Mouse (Mus musculus): ENCODE measurements around the gene Gm7102. TPM values are rescaled to one million over a fixed set of nuclear protein-coding genes. Genes with fewer than 3 reads are reported as not detected.

The Gm7102 gene
- total and polyA plus RNA-seq, 2 experiments from 2014 or later, result 0.14 to 1.2 TPM

DNA sequence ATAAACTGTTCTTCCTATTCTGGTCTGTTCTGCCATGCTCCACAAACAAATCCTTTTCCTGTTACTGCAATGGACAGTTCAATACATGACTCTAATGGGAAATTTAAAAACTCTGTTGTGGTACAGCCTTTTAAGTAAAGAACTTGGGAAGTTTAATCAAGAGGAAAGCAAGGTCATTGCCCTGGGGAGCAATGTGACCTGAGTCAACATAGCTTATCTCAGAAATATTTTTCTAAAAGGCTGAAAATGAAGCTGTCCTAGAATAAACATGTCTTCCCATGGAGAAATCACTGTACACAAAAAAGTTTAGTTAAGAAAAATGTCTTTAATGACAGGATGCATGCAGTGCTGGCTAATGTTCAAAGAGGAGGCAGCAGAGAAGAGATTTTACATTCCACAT lies 37.5 kb downstream of the Gm7102 start:
- no peaks in the 10 kb centered on the region for H3K9me3 ChIP-seq (ENCODE audit: low read length)
- no peak overlapping the region for H3K9ac ChIP-seq (replicated peaks; ENCODE audit: low read length, poor library complexity, severe bottlenecking)
- no peak overlapping the region for H3K27ac ChIP-seq (ENCODE audit: low read depth, low read length)
- no peaks in the 10 kb centered on the region for H3K4me1 ChIP-seq (ENCODE audit: insufficient read depth, low read length)
- no peaks in the 10 kb centered on the region for H3K27me3 ChIP-seq (ENCODE audit: insufficient read depth, low read length)
- DNase-seq (ENCODE audit: low spot score), result no peak
- ATAC-seq (ENCODE audit: low FRiP score), result no peak
- no peak overlapping the region for H3K4me3 ChIP-seq (ENCODE audit: low read depth, low read length)
- TF ChIP-seq CTCF (IDR thresholded peaks at IDR 0.05), result no peak
- H3K36me3 ChIP-seq (ENCODE audit: insufficient read depth, low read length), result no peaks in the 10 kb centered on the region
- H3K4me2 ChIP-seq (ENCODE audit: low read depth, low read length, poor library complexity, severe bottlenecking), result no peak overlapping the region

GRCm38 (mm10) chr19:61131096-61131495 lies 45.0 kb downstream of the Gm7102 start:
- 92% methylated on average over 10 of the region's 10 CpGs for WGBS

More at GRCm38 (mm10) chr19:61131096-61131495, 45.0 kb downstream of the Gm7102 start:
- no peaks in the 10 kb centered on the region for H3K27me3 ChIP-seq (ENCODE audit: insufficient read depth, low read length)
- H3K9ac ChIP-seq (replicated peaks; ENCODE audit: low read length, poor library complexity, severe bottlenecking), result no peak overlapping the region
- H3K27ac ChIP-seq (ENCODE audit: low read depth, low read length), result no peak overlapping the region
- no peaks in the 10 kb centered on the region for H3K36me3 ChIP-seq (ENCODE audit: insufficient read depth, low read length)
- ATAC-seq (ENCODE audit: low FRiP score) (no peak), DNase-seq (ENCODE audit: low spot score) (no peak)
- H3K4me3 ChIP-seq (ENCODE audit: low read depth, low read length), result no peak overlapping the region
- H3K4me1 ChIP-seq (ENCODE audit: insufficient read depth, low read length), result no peaks in the 10 kb centered on the region
- no peaks in the 10 kb centered on the region for H3K9me3 ChIP-seq (ENCODE audit: low read length)
- no peak overlapping the region for H3K4me2 ChIP-seq (ENCODE audit: low read depth, low read length, poor library complexity, severe bottlenecking)
- TF ChIP-seq CTCF (IDR thresholded peaks at IDR 0.05), result no peak

Other genes with a start within 250 kb of the Gm7102 start
- 16.5 and 21.8 TPM in 2 replicates for gene Zfp950, start 35.5 kb downstream of the Gm7102 start, total RNA-seq (2014; rRNA removed)
- 29.3 and 35.7 TPM in 2 replicates for gene Zfp950, start 35.5 kb downstream of the Gm7102 start, polyA plus RNA-seq (2015; fragmentation: Nextera tagmentation; extraction: Ambion mirVana)
- gene Gm6020, start 7.6 kb upstream of the Gm7102 start, total RNA-seq (2014; rRNA removed), result not detected in 2 replicates
- gene Gm6020, start 7.6 kb upstream of the Gm7102 start, polyA plus RNA-seq (2015; fragmentation: Nextera tagmentation; extraction: Ambion mirVana), result not detected in 2 replicates
- gene Csf2ra, start 52.1 kb upstream of the Gm7102 start, total RNA-seq (2014; rRNA removed), result 47.0 and 52.1 TPM in 2 replicates
- 42.8 and 53.2 TPM in 2 replicates for gene Csf2ra, start 52.1 kb upstream of the Gm7102 start, polyA plus RNA-seq (2015; fragmentation: Nextera tagmentation; extraction: Ambion mirVana)
- gene Gm21060, start 120.8 kb upstream of the Gm7102 start, total RNA-seq (2014; rRNA removed), result not detected in 2 replicates
- not detected in 2 replicates for gene Gm21060, start 120.8 kb upstream of the Gm7102 start, polyA plus RNA-seq (2015; fragmentation: Nextera tagmentation; extraction: Ambion mirVana)

Data from midbrain, postnatal 0 days (tissue).